Mouse (Mus musculus): ENCODE data around the gene Pkd1.

Gene Pkd1

GRCm38 (mm10) chr17:24604557-24604956 lies 54.9 kb downstream of the Pkd1 start:
- DNase-seq (ENCODE audit: low spot score in 2 of 2) = no peak

DNA sequence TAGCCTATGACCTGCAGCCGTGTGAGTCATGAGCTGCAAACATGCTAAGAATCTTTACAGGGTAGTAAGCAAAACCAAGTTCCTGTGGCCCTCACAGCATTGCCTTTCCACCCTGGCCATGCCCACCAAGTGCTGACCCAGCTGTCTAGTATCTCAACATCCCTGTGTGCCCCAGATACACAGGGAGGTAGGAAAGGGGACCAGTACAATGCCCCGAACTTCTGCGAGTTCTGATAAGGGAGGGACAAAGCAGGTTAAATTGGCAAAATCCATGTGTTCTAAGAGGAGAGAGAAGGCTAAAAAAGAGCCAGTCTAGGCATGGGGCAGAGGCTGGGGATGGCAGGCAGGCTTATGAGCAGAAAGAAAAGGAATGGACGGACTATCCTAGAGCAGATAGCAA lies 58.7 kb downstream of the Pkd1 start:
- no peak for DNase-seq (ENCODE audit: low spot score in 2 of 2)

DNA sequence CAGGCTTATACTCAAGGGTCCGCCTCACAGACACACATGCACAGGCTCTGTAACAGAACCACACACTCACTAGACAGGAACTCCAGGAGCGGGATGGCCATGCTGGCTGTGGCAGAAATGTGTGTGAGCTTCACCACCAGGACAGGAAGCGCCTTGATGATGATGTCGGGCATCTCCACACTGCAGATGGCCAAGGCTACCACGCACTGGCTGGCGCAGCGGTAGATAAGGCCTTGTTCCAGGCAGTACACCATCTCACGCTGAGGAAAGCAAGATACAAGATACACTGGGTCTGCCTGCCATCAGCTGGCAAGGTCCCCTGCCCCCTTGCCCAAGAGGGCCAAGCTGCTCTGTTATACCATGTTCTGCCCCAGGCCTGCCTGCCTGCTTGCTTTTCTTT lies 59.2 kb downstream of the Pkd1 start:
- DNase-seq (ENCODE audit: low spot score in 2 of 2) = no peak

DNA sequence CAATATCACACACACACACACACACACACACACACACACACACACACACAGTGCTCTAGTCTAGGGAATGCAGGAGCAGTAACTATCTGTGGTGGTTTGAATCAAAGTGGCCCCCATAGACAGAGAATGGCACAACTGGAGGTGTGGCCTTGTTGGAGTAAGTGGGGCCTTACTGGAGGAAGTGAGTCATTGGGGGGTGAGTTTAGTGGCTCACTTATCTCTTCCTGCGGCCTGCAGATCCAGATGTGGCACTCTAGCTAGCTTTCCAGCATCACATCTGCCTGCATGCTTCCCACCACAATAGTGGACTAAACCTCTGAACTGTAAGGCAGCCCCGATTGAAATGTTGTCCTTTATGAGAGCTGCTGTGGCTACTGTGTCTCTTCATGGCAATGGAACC lies 61.1 kb downstream of the Pkd1 start:
- DNase-seq (ENCODE audit: low spot score in 2 of 2) = no peak

DNA sequence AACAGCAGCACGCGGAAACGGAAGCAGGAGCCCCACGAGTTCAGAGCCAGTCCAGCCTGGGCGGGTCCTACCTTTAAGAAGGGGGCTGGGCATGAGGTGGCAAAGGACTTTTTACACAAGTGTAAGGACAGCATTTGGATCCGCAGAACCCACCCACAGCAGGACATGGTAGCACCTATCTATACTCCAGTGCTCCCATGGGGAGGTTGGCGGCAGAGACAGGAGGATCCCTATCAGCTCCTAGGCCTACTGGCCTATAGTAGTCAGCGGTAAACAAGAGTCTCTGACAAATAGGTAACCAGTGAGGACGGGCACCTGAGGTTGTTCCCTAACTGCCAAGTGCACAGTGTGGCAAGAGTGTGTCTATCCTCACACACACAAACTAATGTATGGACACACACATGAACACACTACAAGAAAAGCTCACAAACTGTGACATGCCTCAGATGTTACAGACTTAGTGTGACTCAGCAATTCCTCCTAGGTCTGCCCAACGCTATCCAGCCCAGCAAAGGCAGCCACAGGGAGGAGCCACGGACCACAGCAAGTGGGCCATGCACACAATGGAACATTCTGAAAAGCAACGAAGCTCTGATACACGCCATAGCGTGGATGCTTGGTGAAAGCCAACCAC lies 68.0 kb downstream of the Pkd1 start:
- no peak for DNase-seq (ENCODE audit: low spot score in 2 of 2)

- no peak for DNase-seq (ENCODE audit: low spot score in 2 of 2)
Observed at GRCm38 (mm10) chr17:24625472-24625871, 75.8 kb downstream of the Pkd1 start.

DNA sequence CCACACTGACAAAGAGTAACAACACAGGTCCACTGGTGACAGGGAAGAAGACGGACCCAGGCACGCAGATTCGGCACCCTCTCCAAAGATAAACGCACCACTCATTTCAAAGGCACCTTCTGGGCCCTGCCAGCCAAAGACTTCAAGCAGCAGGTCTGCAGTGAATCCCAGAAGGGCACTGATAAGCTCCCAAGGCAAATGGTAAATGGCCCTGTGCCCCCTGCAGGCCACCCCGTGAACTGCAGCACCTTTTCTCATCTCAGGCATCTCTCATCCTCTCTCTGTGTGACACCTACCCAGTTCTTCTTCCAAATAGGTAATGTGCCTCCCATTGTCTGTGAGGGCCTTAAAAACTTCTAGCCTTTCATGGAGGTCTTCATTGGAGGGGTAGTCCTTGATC lies 79.0 kb downstream of the Pkd1 start:
- DNase-seq (ENCODE audit: low spot score in 2 of 2) = peak in 1 of 2 experiments; percentile 74

DNA sequence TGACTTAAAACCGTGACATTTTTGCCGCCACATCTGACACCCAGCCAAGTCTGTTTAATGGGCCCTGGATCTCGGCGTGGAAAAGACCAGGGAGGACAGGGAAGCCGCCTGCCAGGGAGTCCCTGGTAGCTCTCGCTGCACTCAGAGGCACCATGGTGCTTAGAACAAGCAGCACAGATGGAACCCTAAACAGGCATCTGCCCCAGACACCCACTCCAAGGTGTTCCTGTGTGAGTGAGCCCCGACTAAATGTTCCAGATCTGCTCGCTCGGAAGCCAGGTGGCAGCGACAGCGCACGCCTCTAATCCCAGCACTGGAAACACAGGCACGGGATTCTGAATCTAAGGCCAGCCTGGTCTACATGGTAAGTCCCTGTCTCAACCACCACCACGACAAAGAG lies 80.4 kb downstream of the Pkd1 start:
- DNase-seq (ENCODE audit: low spot score in 2 of 2) = no peak

- DNase-seq (ENCODE audit: low spot score in 2 of 2) = peak; percentile 64 to 79
Observed at GRCm38 (mm10) chr17:24632167-24632812, 82.7 kb downstream of the Pkd1 start, which contains the start of the genes Tsc2 and Nthl1. Gene Tsc2 (minus strand): TSS chr17:24632630. Gene Nthl1 (plus strand): TSS chr17:24632680.

DNA sequence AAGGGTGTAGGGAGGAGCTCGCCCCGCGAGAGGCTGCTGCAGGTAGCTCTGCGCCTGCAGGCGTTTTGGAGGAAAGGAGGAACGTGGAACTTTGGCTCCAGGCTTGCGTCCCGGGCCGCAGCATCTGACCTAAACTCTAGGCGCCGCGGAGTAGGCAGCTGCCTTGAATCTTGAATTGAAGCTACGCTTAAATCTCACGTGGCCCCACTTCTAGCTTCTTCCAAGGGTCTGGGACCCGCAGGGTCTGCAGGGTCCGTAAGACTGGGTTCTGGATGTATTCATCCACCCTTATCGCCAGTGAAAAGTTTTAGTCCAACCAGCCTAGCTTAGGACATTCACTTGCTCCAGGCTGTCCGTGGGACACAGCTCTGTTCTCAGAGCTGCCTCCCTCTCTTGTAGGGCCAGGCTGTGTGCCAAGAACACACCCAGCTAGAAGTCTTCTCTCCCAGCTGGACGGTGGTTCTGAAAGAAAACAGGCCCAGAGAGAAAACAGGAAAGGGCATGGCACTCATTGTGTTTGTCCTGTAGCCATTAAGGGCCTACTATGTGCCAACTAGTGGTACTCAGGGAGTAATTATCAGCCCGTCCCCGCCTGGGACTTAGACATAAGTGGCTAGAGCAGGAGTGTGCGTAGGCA lies 83.3 kb downstream of the Pkd1 start:
- DNase-seq (ENCODE audit: low spot score in 2 of 2) = no peak

- no peak for DNase-seq (ENCODE audit: low spot score in 2 of 2)
Observed at GRCm38 (mm10) chr17:24633831-24634230, 84.2 kb downstream of the Pkd1 start.

- no peak for DNase-seq (ENCODE audit: low spot score in 2 of 2)
Observed at GRCm38 (mm10) chr17:24635024-24635423, 85.4 kb downstream of the Pkd1 start.

DNA sequence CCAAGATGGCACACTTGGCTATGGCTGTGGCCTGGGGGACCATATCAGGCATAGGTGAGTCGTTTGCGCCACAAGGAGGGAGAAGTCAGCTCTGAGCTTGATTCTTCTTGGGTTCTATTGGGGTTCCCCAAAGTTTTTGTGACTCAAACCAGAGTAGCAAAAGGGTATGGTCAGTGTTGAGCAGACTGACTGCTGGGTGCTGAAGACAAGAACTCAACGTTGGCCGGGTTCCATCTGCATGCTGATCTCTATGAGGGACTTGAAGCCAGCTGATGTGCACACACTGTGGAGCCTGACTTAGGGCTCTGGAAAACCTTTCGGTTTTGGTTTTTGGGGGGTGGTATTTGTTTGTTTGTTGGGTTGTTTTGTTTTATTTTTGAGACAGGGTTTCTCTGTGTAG lies 86.1 kb downstream of the Pkd1 start:
- DNase-seq (ENCODE audit: low spot score in 2 of 2) = no peak

DNA sequence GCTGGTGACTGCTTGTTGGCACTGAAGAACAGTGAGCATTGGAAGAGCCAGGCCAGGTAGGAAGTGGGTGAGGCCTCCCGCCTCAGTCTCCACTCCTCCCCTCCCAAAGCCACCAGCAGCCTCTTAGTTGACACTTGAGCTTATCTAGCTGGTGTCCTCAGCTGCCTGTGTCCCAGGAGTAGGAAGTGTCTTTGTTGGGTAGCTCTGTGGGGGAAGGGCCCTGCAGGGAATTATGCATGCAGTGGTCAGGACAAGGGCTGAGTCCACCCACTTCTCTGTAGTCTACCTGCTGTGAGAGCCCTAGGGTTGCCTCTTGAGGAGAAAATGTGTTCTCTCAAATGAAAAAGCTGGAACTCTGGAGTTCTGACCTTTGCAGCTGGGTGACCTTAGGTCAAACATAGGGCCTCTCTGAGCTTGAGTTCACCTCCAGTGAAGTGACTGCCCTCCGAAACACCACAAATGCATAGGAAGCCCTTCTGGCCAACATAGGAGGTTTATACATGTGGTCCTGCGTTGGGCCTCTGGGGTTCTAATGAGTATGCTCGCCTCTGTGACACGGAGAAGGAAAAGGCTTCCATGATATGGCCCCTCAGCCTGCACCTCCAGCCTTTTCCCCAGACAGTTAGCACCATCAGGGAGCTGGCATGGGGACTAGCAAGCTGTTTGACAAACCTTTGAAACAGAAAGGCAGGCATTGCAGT lies 87.3 kb downstream of the Pkd1 start:
- DNase-seq (ENCODE audit: low spot score in 2 of 2) = no peak

- DNase-seq (ENCODE audit: low spot score in 2 of 2) = no peak
Observed at GRCm38 (mm10) chr17:24638214-24638613, 88.6 kb downstream of the Pkd1 start.

DNA sequence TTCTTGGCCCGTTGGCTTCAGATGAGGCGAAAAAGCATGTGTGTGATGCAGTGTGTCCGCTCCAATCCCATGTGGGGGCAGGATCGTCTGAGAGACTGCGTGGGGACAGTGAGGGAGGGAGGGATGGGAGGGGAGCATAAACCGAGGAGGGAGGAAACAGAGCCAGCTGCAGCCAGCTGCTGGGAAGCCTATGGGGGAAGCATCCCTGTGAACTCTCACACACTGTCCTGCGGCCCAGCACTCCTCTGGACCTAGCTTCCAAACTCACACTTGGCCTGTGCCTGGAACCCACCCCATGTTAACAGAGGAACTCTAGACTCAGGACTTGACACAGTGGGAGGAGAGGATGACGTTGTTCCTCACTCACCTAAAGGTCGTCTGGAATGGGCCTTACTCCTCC lies 89.2 kb downstream of the Pkd1 start:
- no peak for DNase-seq (ENCODE audit: low spot score in 2 of 2)

DNA sequence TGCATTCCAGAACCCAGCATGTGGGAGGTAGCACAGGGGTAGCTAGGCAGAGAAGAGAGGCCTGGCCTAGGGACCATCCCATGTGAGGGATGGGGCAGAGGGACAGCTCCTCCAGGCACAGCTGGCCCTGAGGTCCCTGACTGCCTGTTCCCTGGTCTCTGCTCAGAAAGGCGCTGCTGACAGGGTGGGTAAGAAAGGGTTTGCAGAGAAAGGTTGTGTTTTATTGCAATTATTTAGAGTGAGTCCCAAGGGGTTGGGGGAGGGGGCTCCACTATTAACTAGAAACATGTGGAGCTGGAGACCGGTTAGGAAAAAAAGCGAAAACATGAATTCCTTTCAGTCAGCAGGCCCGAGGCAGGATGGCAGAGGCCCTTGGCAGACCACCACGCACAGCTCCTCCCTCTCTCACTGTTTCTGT lies 89.9 kb downstream of the Pkd1 start:
- no peak for DNase-seq (ENCODE audit: low spot score in 2 of 2)

GRCm38 (mm10) chr17:24640119-24640518 lies 90.5 kb downstream of the Pkd1 start:
- no peak for DNase-seq (ENCODE audit: low spot score in 2 of 2)

- DNase-seq (ENCODE audit: low spot score in 2 of 2) = no peak
Observed at GRCm38 (mm10) chr17:24640581-24640980, 90.9 kb downstream of the Pkd1 start.

- DNase-seq (ENCODE audit: low spot score in 2 of 2) = no peak
Observed at GRCm38 (mm10) chr17:24641944-24642343, 92.3 kb downstream of the Pkd1 start.

GRCm38 (mm10) chr17:24642791-24643343 lies 93.2 kb downstream of the Pkd1 start:
- no peak for DNase-seq (ENCODE audit: low spot score in 2 of 2)

DNA sequence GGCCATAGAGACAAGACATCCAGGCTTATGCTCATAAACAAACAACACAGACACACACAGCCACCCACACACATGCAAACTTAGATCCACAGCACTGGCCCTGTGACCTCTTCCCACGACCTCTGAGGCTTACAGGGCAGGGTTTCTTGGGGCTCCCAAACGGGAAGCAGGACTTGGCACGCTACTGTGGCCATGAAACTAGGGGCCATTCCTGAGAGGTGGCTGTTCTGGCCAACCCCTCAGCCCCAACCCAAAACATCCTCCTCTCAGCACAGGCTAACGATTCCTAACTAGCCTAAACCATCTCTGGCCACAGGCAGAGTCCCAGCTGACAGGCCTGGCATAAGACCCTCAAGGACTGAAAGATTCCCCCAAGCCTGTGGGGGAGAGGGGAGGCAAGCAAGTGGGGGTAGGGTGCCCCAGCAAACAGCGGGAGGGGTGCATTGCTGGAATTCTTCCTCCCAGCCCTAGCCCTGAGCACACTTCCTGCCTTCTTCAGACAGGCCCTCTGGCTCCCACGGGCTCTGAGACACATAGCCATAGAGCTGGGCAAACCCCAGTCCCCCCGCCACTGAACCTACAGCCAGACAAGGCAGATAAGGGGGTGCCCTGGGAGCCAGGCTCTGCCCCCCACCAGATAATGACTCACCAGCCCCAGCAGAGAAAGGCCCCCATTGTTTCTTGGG lies 94.5 kb downstream of the Pkd1 start:
- no peak for DNase-seq (ENCODE audit: low spot score in 2 of 2)
